Mouse (Mus musculus) stomach, embryonic 15.5 days (tissue): Measurements from ENCODE around the gene Nol4l. TPM values are rescaled to one million over a fixed set of nuclear protein-coding genes. Genes with fewer than 3 reads are reported as not detected.

ENCODE experiments used
- ATAC-seq: fragments of 200-750 bp; cut with Nextera tagmentation; 2 replicates; pipeline ENCODE4 v1.8.0; 2017; ENCODE audit warnings: low read depth, moderate number of reproducible peaks, moderate TSS enrichment; ENCODE audit not compliant: insufficient read depth, low FRiP score
- H3K27ac ChIP-seq: fragments of 300-500 bp; sonication (generic); 2 replicates; pipeline ENCODE4 v1.5.1; 2015; ENCODE audit warnings: mild to moderate bottlenecking, inconsistent platforms
- H3K27me3 ChIP-seq: fragments of 300-500 bp; sonication (generic); replicated peaks from 2 replicates; pipeline ENCODE4 v1.6.1; 2015; ENCODE audit warnings: inconsistent platforms
- H3K36me3 ChIP-seq: fragments of 300-500 bp; sonication (generic); 2 replicates; pipeline ENCODE4 v1.6.1; 2015; ENCODE audit warnings: inconsistent platforms
- H3K4me1 ChIP-seq: fragments of 300-500 bp; sonication (generic); 2 replicates; pipeline ENCODE4 v1.6.1; 2015; ENCODE audit warnings: inconsistent platforms
- H3K4me2 ChIP-seq: fragments of 300-500 bp; sonication (generic); 2 replicates; pipeline ENCODE4 v1.6.1; 2015; ENCODE audit warnings: mild to moderate bottlenecking, inconsistent platforms
- H3K4me3 ChIP-seq: fragments of 300-500 bp; sonication (generic); replicated peaks from 2 replicates; pipeline ENCODE4 v1.5.1; 2015; ENCODE audit warnings: inconsistent platforms
- H3K9ac ChIP-seq: fragments of 300-500 bp; sonication (generic); 2 replicates; pipeline ENCODE4 v1.6.1; 2015; ENCODE audit warnings: inconsistent platforms
- H3K9me3 ChIP-seq: fragments of 300-500 bp; sonication (generic); 2 replicates; pipeline ENCODE4 v1.6.1; 2016; ENCODE audit warnings: inconsistent platforms
- WGBS: fragments of 180-500 bp; shearing (Covaris S2); methylation state at CpG from one replicate; pipeline ENCODE4 v1.1.7; 2015; 5-methylcytosine and 5-hydroxymethylcytosine counted together
- polyA plus RNA-seq: library from polyadenylated mRNA; unstranded; fragments of >200 nt; fragmentation: Nextera tagmentation; extraction: Ambion mirVana; gene quantifications from 2 replicates; pipeline ENCODE4 v1.2.1, GENCODE M21; 2015

Nol4l gene
- polyA plus RNA-seq, 1 experiment from 2014 or later = 14.3 TPM

DNA sequence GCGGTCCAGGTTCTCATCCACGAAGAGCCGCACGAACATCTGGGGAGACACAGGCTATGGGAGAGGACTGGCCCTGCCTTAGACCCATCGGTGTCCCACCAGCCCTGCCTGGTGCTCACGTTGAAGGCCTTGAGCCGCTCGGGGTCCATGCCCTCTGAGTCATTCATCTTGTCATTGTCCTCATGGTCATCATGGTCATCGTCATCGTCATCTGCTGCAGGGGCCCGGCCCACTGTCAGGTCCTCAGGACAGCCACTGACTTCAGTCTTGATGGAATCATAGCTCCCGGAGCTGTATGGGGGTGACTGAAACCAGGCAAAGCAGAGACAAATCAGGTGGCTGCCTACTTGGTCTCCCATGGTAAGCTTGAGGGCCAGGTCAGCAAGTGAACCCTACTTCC lies 111.9 kb downstream of the Nol4l start:
- no peak for ATAC-seq

DNA sequence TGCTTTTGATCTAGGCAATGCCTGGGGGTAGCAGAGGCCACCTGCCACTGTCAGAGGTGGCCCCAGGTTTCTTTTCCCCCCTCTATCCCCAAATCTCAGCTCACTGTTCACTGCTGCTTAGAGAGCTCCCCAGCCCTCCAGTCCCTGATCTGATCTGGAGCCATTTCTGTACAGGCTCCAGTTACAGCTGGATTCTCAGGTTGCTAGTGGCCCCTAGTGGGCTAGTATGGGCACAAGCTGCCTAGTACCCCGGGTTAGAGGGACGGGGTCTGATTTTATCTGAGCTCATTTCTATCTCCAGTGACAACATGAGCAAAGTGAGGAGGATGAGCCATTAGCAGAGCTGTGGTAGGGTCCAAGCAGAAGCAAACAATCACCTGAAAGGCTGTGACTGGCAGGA lies 115.2 kb downstream of the Nol4l start:
- Histone ChIP-seq H3K4me1 (0 out of 2 replicates have a peak, but pooled peaks cover 3% of the 10 kb centered on the region), H3K36me3 (peaks cover 36% of the 10 kb centered on the region), H3K27me3 (no peaks in the 10 kb centered on the region), H3K9ac (no peak overlapping the region), H3K27ac (no peak overlapping the region), H3K4me3 (no peak overlapping the region), H3K9me3 (no peaks in the 10 kb centered on the region), H3K4me2 (no peak overlapping the region)
- ATAC-seq = no peak
- WGBS = 21% methylated on average over 2 of the region's 2 CpGs

More for the DNA sequence above, 111.9 kb downstream of the Nol4l start:
- Histone ChIP-seq H3K27ac (no peak overlapping the region), H3K4me2 (no peak overlapping the region), H3K9ac (no peak overlapping the region), H3K36me3 (peaks cover 37% of the 10 kb centered on the region), H3K4me1 (peaks cover 7% of the 10 kb centered on the region; the same call in 1 of the 2 replicates), H3K4me3 (no peak overlapping the region), H3K9me3 (no peaks in the 10 kb centered on the region), H3K27me3 (no peaks in the 10 kb centered on the region)
- 91% methylated on average over 12 of the region's 12 CpGs for WGBS

DNA sequence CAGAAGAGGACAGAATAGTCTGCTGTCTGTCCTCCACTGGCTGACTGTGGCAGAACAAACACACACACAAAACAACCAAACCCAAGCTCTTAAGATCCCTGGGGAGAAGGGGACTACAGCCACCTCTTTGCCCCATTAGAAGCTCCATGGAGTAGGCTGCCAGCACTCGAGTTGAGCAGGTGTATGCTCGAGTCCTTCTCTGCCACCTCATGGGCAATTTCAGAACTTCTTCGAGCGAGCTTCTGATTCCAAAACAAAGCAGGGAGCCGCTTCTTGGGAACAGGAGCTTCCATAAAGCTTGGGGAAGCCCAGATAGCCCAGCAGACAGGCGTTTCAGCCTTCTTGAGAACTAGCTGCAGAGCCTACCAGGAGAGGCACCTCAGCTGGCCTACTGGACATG lies 117.2 kb downstream of the Nol4l start:
- Histone ChIP-seq H3K9ac (no peak overlapping the region), H3K36me3 (peaks cover 26% of the 10 kb centered on the region), H3K4me2 (no peak overlapping the region), H3K4me1 (0 out of 2 replicates have a peak, but pooled peaks cover 3% of the 10 kb centered on the region), H3K27ac (no peak overlapping the region), H3K9me3 (no peaks in the 10 kb centered on the region), H3K27me3 (no peaks in the 10 kb centered on the region), H3K4me3 (no peak overlapping the region)
- WGBS = 55% methylated on average over 6 of the region's 6 CpGs
- no peak for ATAC-seq

DNA sequence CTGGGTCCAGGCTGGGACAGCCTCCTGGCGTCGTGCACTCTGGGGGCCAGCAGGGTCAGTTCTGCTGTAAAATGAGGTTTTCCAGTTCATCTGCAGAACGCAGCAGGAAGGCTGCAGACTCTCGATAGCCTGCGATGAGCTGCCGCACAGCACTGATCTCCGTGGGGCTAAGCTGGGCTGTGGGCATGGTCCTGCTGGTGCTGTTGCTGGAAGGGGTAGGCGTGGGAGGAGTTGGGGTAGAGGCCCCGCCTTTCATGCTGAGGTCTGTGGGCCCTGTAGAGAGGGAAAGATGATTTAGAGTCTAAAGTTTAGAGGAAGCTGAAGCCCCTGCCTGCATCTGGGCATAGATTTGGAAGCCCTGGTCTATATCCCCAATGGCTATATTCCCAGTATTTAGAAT lies 118.2 kb downstream of the Nol4l start:
- H3K27me3 ChIP-seq = no peaks in the 10 kb centered on the region
- H3K36me3 ChIP-seq = peaks cover 21% of the 10 kb centered on the region
- no peak for ATAC-seq
- 0 out of 2 replicates have a peak, but pooled peaks cover 3% of the 10 kb centered on the region for H3K4me1 ChIP-seq
- H3K27ac ChIP-seq = no peak overlapping the region
- H3K4me3 ChIP-seq = no peak overlapping the region
- H3K4me2 ChIP-seq = no peak overlapping the region
- 66% methylated on average over 9 of the region's 9 CpGs for WGBS
- no peak overlapping the region for H3K9ac ChIP-seq
- no peaks in the 10 kb centered on the region for H3K9me3 ChIP-seq

DNA sequence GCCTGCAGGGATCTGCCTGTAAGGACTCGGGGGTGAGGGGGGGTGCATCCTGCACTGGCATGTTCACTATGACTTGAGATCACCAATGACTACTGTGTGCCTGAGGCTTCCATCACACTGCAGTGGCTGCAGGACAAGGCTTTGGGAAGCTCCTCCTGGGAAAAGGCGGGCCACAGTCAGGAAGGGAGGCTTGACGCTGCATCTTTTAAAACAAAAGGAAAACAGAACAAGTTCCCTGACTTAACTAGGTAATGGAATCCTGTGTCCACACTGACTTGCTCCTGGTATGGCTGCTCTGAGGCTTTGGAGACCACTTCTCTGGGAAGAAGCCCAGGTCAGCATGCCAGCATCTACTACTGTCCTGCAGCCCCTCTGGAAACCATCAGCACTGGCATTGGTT lies 120.8 kb downstream of the Nol4l start:
- H3K4me2 ChIP-seq = no peak overlapping the region
- H3K9ac ChIP-seq = no peak overlapping the region
- 74% methylated on average over 3 of the region's 3 CpGs for WGBS
- no peak overlapping the region for H3K27ac ChIP-seq
- H3K36me3 ChIP-seq = 0 out of 2 replicates have a peak, but pooled peaks cover 15% of the 10 kb centered on the region
- no peak overlapping the region for H3K4me3 ChIP-seq
- H3K9me3 ChIP-seq = no peaks in the 10 kb centered on the region
- 0 out of 2 replicates have a peak, but pooled peaks cover 7% of the 10 kb centered on the region for H3K4me1 ChIP-seq
- no peak for ATAC-seq
- no peaks in the 10 kb centered on the region for H3K27me3 ChIP-seq

DNA sequence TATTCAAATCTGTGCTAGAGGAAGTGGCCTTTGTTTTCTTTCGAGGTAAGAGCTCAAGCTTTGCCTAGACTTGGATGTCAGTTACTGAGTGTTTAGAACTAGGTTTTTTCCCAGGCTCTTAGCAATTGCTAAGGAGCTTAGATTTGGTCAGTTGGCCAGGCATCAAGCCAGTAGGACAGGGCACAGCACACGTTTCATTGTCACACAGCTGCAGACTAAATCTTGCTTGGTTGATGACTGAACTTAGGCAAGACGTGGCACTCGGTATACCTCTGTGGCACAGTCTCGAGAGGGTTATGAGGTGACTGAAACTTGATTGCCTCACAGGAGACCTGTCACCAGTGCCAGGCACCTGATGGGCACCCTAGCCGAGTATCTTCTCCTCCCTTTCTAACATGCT lies 122.9 kb downstream of the Nol4l start:
- Histone ChIP-seq H3K4me3 (no peak overlapping the region), H3K9ac (no peak overlapping the region), H3K27ac (no peak overlapping the region), H3K9me3 (no peaks in the 10 kb centered on the region), H3K36me3 (0 out of 2 replicates have a peak, but pooled peaks cover 18% of the 10 kb centered on the region), H3K4me1 (0 out of 2 replicates have a peak, but pooled peaks cover 7% of the 10 kb centered on the region), H3K27me3 (no peaks in the 10 kb centered on the region), H3K4me2 (no peak overlapping the region)
- no peak for ATAC-seq
- WGBS = 80% methylated on average over 6 of the region's 6 CpGs

DNA sequence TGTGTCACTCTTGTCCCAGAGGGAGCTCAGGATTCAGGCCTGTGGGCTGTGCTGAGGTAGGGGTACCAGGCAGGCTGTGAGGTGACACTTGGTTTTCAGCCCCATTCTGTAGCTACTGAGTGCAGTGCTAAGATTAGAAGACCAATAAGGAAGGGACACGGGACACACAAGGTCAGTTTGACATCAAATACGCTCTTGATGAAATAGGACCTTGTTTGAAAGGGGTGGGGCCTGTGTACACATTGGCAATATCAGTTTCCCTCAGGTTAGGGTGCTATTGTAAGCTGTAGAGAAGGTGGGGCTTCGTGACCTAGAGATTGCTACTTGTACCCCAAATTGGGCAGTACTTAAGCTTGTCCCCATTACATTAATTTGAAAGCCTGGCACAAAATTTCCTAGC lies 124.9 kb downstream of the Nol4l start:
- H3K27ac ChIP-seq = no peak overlapping the region
- peak; percentile 67; the same call in 1 of the 2 replicates for ATAC-seq
- no peak overlapping the region for H3K4me3 ChIP-seq
- WGBS = 68% methylated on average over 3 of the region's 3 CpGs
- H3K4me2 ChIP-seq = no peak overlapping the region
- H3K4me1 ChIP-seq = 0 out of 2 replicates have a peak, but pooled peaks cover 6% of the 10 kb centered on the region
- H3K27me3 ChIP-seq = no peaks in the 10 kb centered on the region
- H3K36me3 ChIP-seq = peaks cover 29% of the 10 kb centered on the region
- H3K9me3 ChIP-seq = no peaks in the 10 kb centered on the region
- no peak overlapping the region for H3K9ac ChIP-seq

DNA sequence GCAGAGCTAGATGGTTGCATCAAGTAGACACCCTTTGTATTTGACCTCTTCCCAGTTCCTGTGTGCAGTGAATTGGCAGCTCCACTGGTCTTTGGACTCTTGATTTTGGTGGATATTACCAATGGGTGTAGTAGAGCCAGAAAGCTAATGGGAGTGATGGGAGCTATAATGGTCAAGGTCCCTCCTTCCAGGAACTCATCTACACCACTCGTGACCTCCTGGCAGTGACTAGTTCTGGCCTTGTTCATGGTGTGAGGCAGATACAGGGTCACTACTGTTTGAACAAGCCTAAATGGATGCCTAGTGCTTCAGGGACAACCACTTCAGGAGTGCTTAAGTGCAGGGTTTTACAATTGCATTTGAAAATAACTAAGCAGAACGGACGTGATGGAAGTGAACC lies 125.7 kb downstream of the Nol4l start:
- 82% methylated on average over 3 of the region's 3 CpGs for WGBS
- H3K27ac ChIP-seq = no peak overlapping the region
- no peaks in the 10 kb centered on the region for H3K27me3 ChIP-seq
- H3K9me3 ChIP-seq = no peaks in the 10 kb centered on the region
- no peak overlapping the region for H3K4me3 ChIP-seq
- H3K4me1 ChIP-seq = 0 out of 2 replicates have a peak, but pooled peaks cover 3% of the 10 kb centered on the region
- H3K9ac ChIP-seq = no peak overlapping the region
- peaks cover 37% of the 10 kb centered on the region for H3K36me3 ChIP-seq
- H3K4me2 ChIP-seq = no peak overlapping the region
- ATAC-seq = no peak

DNA sequence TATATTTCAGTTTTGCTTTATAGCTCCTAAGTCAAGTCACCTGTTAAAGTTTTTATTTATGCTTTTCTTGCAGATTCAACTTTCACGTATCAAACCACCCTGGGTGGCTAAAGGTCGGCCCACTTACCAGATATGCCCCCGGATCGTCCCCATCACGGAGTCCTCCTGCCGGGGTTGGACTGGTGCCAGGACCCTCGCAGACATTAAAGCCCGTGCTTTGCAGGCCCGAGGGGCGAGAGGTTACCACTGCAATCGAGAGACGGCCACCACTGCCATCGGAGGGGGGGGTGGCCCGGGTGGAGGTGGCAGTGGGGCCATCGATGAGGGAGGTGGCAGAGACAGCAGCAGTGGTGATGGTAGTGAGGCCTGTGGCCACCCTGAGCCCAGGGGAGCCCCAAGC lies 130.6 kb downstream of the Nol4l start:
- H3K27me3 ChIP-seq = no peaks in the 10 kb centered on the region
- peaks cover 72% of the 10 kb centered on the region for H3K36me3 ChIP-seq
- H3K9ac ChIP-seq = no peak overlapping the region
- no peak overlapping the region for H3K4me2 ChIP-seq
- H3K4me1 ChIP-seq = no peaks in the 10 kb centered on the region
- no peak overlapping the region for H3K4me3 ChIP-seq
- H3K9me3 ChIP-seq = no peaks in the 10 kb centered on the region
- ATAC-seq = no peak
- 84% methylated on average over 15 of the region's 15 CpGs for WGBS
- no peak overlapping the region for H3K27ac ChIP-seq

DNA sequence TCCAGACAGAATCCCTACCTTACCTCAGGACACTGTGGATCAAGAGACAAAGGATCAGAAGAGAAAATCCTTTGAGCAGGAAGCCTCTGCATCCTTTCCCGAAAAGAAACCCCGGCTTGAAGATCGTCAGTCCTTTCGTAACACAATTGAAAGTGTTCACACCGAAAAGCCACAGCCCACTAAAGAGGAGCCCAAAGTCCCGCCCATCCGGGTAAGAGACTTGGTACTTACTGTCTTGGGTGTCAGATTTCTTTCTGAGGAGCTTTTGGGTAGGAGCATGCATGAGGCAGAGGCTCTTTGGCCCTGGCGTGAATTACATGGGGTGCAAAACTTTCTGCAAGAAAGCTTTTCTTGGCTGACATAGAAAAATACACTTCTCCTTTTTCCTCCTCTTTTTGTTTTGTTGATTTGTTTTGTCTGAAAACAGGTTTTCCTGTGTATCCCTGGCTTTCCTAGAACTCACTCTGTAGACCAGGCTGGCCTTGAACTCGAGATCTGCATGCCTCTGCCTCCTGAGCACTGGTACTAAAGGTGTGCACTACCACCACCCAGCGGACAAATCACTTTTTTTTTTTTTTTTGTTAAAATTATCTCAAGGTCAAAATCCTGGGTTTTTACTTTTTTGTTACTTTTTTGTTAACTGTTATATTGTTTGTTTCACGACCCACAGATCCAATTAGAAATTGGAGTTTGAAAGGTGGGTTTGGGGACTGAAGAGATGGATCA lies 131.8 kb downstream of the Nol4l start:
- no peak overlapping the region for H3K4me3 ChIP-seq
- no peaks in the 10 kb centered on the region for H3K9me3 ChIP-seq
- peaks cover 83% of the 10 kb centered on the region for H3K36me3 ChIP-seq
- no peak for ATAC-seq
- H3K9ac ChIP-seq = no peak overlapping the region
- H3K27me3 ChIP-seq = no peaks in the 10 kb centered on the region
- H3K4me1 ChIP-seq = no peaks in the 10 kb centered on the region
- 90% methylated on average over 11 of the region's 11 CpGs for WGBS
- H3K27ac ChIP-seq = no peak overlapping the region
- H3K4me2 ChIP-seq = no peak overlapping the region

DNA sequence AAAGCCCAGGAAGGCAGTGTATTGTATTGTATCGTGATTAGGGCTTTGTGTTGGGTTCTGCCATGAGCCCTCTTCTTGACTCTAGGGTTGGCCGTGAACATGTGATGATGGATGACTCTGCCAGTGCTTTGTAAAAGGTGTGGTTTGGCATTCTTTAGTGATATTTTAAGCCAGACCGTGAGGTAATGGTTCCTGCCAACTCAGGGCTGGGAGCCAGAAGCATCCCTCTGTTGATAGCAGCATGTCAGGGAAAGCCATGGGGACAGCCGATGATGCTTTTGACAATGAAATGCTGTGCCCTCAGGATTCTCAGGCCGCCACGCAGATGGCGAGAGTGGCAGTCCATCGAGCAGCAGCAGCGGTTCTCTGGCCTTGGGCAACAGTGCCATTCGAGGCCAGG lies 136.7 kb downstream of the Nol4l start:
- WGBS = 90% methylated on average over 10 of the region's 10 CpGs
- peaks cover 62% of the 10 kb centered on the region for H3K36me3 ChIP-seq
- no peaks in the 10 kb centered on the region for H3K27me3 ChIP-seq
- H3K9ac ChIP-seq = no peak overlapping the region
- no peak overlapping the region for H3K4me2 ChIP-seq
- H3K9me3 ChIP-seq = no peaks in the 10 kb centered on the region
- no peak for ATAC-seq
- no peaks in the 10 kb centered on the region for H3K4me1 ChIP-seq
- H3K27ac ChIP-seq = no peak overlapping the region
- no peak overlapping the region for H3K4me3 ChIP-seq

DNA sequence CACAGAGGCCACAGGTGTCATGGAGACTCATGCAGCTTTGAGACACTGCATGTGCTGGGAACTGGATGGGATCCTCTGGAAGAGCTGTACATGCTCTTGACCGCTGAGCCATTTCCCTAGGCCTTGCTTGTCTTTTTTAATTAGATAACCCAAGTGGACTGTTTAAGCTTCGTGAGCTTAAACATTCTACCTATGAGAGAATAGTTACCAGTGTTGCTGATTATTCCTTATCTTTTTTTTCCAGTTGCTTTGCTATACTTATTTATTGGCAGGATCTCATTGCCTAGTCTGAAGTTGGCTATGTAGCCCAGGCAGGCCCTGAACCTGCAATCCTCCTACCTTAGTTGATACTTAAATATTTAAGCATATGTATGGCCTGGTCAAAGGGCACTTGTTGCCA lies 139.9 kb downstream of the Nol4l start:
- Histone ChIP-seq H3K36me3 (peaks cover 43% of the 10 kb centered on the region), H3K9ac (no peak overlapping the region), H3K4me1 (no peaks in the 10 kb centered on the region), H3K9me3 (no peaks in the 10 kb centered on the region), H3K4me3 (no peak overlapping the region), H3K4me2 (no peak overlapping the region), H3K27ac (no peak overlapping the region), H3K27me3 (no peaks in the 10 kb centered on the region)
- no peak for ATAC-seq
- WGBS = 86% methylated on average over 2 of the region's 2 CpGs
